Comparison of ENCODE assay signal across 7 mouse cellular contexts in the genomic region with DNA sequence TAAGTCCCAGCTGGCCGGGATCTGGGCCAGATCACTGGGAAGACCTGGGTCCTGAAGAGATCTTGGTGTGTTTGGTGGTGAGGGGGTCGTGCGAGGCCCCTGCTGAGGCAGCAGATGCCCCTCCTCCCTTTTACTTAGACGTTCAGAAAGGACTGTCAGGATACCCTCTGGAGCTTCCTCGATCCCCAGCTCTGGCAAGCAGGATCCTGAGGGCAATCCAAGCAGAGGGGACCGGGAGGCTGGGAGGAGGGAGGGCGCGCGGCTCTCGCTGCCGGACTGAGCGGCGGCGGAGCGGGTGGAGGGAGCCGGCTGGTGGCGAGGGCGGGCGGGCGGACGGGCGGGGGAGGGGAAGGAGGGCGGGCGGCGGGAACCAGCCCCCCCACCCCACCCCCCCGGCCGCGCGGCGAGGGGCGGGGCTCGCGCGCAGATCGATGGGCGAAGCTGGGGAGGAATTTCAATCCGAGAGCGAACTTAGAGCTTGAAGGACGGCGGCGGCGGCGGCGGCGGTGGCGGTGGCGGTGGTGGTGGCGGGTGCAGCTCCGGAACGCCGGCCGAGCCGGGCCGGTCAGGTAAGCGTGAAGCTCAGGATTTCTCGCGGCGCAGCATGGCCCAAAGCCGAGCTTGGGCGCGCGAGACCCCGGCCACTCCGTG. TPM values are rescaled to one million over a fixed set of nuclear protein-coding genes. Genes with fewer than 3 reads are reported as not detected.
DNase-seq lines count a peak whose midpoint lies in the region; ATAC-seq and TF ChIP-seq lines count a peak whose summit lies in the region.

No protein-coding gene starts in this region.

- 1% methylated on average over 40 of the region's 64 CpGs for WGBS in heart, embryonic 15.5 days
- 0% methylated on average over 26 of the region's 64 CpGs for WGBS in limb, embryonic 13.5 days
- 1% methylated on average over 28 of the region's 64 CpGs for WGBS in neural tube, embryonic 14.5 days

- H3K4me3 ChIP-seq in E14TG2a.4 (replicated peaks; ENCODE audit: low read length): peak overlapping the region; percentile 76
- H3K4me3 ChIP-seq in heart, embryonic 15.5 days: peak overlapping the region; percentile 49
- peak overlapping the region; percentile 57 for H3K4me3 ChIP-seq in limb, embryonic 13.5 days
- peak overlapping the region; percentile 46 for H3K4me3 ChIP-seq in neural tube, embryonic 14.5 days (ENCODE audit: low read depth, low read length)

- ATAC-seq in heart, embryonic 15.5 days (replicated peaks; ENCODE audit: insufficient number of reproducible peaks, insufficient read depth, low FRiP score, low read depth): no peak
- no peak for ATAC-seq in limb, embryonic 13.5 days (ENCODE audit: low FRiP score, low read depth)
- 0 out of 2 replicates have a peak, but pooled peaks have one; percentile 16 for ATAC-seq in neural tube, embryonic 14.5 days (ENCODE audit: low read depth)
- no peak for ATAC-seq in frontal cortex, adult (ENCODE audit: low TSS enrichment)

- H3K9ac ChIP-seq in heart, embryonic 15.5 days: peak overlapping the region; percentile 38
- peak overlapping the region; percentile 62 for H3K9ac ChIP-seq in limb, embryonic 13.5 days
- H3K9ac ChIP-seq in neural tube, embryonic 14.5 days (replicated peaks; ENCODE audit: low read depth, low read length): peak overlapping the region; percentile 48

- H3K27me3 ChIP-seq in E14TG2a.4 (ENCODE audit: insufficient read depth, low read length): peaks cover 96% of the 10 kb centered on the region
- H3K27me3 ChIP-seq in heart, embryonic 15.5 days: peaks cover 100% of the 10 kb centered on the region
- peaks cover 98% of the 10 kb centered on the region for H3K27me3 ChIP-seq in limb, embryonic 13.5 days
- H3K27me3 ChIP-seq in neural tube, embryonic 14.5 days (ENCODE audit: control insufficient read depth, insufficient read depth, low read length): peaks cover 21% of the 10 kb centered on the region

- no peak overlapping the region for H3K27ac ChIP-seq in heart, embryonic 15.5 days
- no peak overlapping the region for H3K27ac ChIP-seq in limb, embryonic 13.5 days
- peak overlapping the region; percentile 57 for H3K27ac ChIP-seq in neural tube, embryonic 14.5 days (ENCODE audit: low read depth, low read length)

- no peaks in the 10 kb centered on the region for H3K9me3 ChIP-seq in E14TG2a.4 (ENCODE audit: low read length)
- no peaks in the 10 kb centered on the region for H3K9me3 ChIP-seq in heart, embryonic 15.5 days (replicated peaks)
- H3K9me3 ChIP-seq in limb, embryonic 13.5 days: no peaks in the 10 kb centered on the region
- H3K9me3 ChIP-seq in neural tube, embryonic 14.5 days (ENCODE audit: control insufficient read depth, low read length): no peaks in the 10 kb centered on the region

- H3K4me1 ChIP-seq in E14TG2a.4 (replicated peaks; ENCODE audit: low read depth, low read length): peaks cover 52% of the 10 kb centered on the region
- H3K4me1 ChIP-seq in heart, embryonic 15.5 days (replicated peaks): peaks cover 49% of the 10 kb centered on the region
- peaks cover 48% of the 10 kb centered on the region for H3K4me1 ChIP-seq in limb, embryonic 13.5 days
- peaks cover 35% of the 10 kb centered on the region for H3K4me1 ChIP-seq in neural tube, embryonic 14.5 days (ENCODE audit: control insufficient read depth, insufficient read depth, low read length)

- peak; percentile 36 for DNase-seq in Muller cell, postnatal 12 days (ENCODE audit: inconsistent ontology term)
- no peak for DNase-seq in thymus, postnatal 10 days (ENCODE audit: low spot score in 2 of 2)

- no peak for TF ChIP-seq CTCF in E14TG2a.4 (conservative IDR thresholded peaks at IDR 0.05; ENCODE audit: low read length)

- H3K4me2 ChIP-seq in heart, embryonic 15.5 days: peak overlapping the region; percentile 83
- peak overlapping the region; percentile 96 for H3K4me2 ChIP-seq in limb, embryonic 13.5 days (replicated peaks)
- peak overlapping the region; percentile 94 for H3K4me2 ChIP-seq in neural tube, embryonic 14.5 days (ENCODE audit: low read depth, low read length)

- no peaks in the 10 kb centered on the region for H3K36me3 ChIP-seq in E14TG2a.4 (ENCODE audit: insufficient read depth, low read length)
- H3K36me3 ChIP-seq in heart, embryonic 15.5 days: no peaks in the 10 kb centered on the region
- no peaks in the 10 kb centered on the region for H3K36me3 ChIP-seq in limb, embryonic 13.5 days
- H3K36me3 ChIP-seq in neural tube, embryonic 14.5 days (ENCODE audit: control insufficient read depth, insufficient read depth, low read length): no peaks in the 10 kb centered on the region

RNA-seq across cellular contexts. Expression of a gene that starts 4.5 kb away (rescaled TPM):
- polyA plus RNA-seq in heart, embryonic 15.5 days (2015; fragmentation: Nextera tagmentation; extraction: Ambion mirVana): 0.10 and 0.65 TPM in 2 replicates
- polyA plus RNA-seq in limb, embryonic 13.5 days (2015; fragmentation: Nextera tagmentation; extraction: Ambion mirVana): 0.29 and 0.43 TPM in 2 replicates
- 4.7 and 5.1 TPM in 2 replicates for polyA plus RNA-seq in neural tube, embryonic 14.5 days (2014; fragmentation: Nextera tagmentation; extraction: Ambion mirVana)
